Mouse (Mus musculus): ENCODE data around the gene Selenbp1. TPM values are rescaled to one million over a fixed set of nuclear protein-coding genes. Genes with fewer than 3 reads are reported as not detected.
"Not testable (repeated sequence)": the region's sequence is repeated elsewhere in the genome, so short reads cannot be mapped to it uniquely, and the experiment has no call there.

Gene Selenbp1
- polyA plus RNA-seq, 1 experiment from 2014 or later: 36.8 TPM

- Histone ChIP-seq H3K27me3 (ENCODE audit: control insufficient read depth, insufficient read depth, low read length) (no peaks in the 10 kb centered on the region), H3K4me2 (no peak overlapping the region), H3K9me3 (replicated peaks; ENCODE audit: control insufficient read depth, low read length) (no peaks in the 10 kb centered on the region), H3K4me3 (ENCODE audit: low read depth, low read length) (no peak overlapping the region), H3K4me1 (ENCODE audit: control insufficient read depth, insufficient read depth, low read length) (no peaks in the 10 kb centered on the region; the same call in 1 of the 2 replicates), H3K9ac (ENCODE audit: low read depth, low read length) (no peak overlapping the region), H3K27ac (ENCODE audit: low read depth, low read length) (no peak overlapping the region), H3K36me3 (ENCODE audit: control insufficient read depth, insufficient read depth, low read length) (no peaks in the 10 kb centered on the region)
- ATAC-seq (replicated peaks; ENCODE audit: insufficient number of reproducible peaks, low FRiP score, low TSS enrichment): no peak
- 68% methylated on average over 5 of the region's 5 CpGs for WGBS (ENCODE audit: insufficient replicate concordance)
Measured at GRCm38 (mm10) chr3:94913801-94914200, 19.1 kb upstream of the Selenbp1 start.

GRCm38 (mm10) chr3:94915903-94916741 is 16.7 kb upstream of the Selenbp1 start:
- Histone ChIP-seq H3K9me3 (replicated peaks; ENCODE audit: control insufficient read depth, low read length) (no peaks in the 10 kb centered on the region), H3K36me3 (ENCODE audit: control insufficient read depth, insufficient read depth, low read length) (no peaks in the 10 kb centered on the region), H3K27me3 (ENCODE audit: control insufficient read depth, insufficient read depth, low read length) (no peaks in the 10 kb centered on the region), H3K4me3 (ENCODE audit: low read depth, low read length) (no peak overlapping the region), H3K9ac (ENCODE audit: low read depth, low read length) (no peak overlapping the region), H3K4me1 (ENCODE audit: control insufficient read depth, insufficient read depth, low read length) (no peaks in the 10 kb centered on the region; the same call in 1 of the 2 replicates), H3K27ac (ENCODE audit: low read depth, low read length) (no peak overlapping the region), H3K4me2 (no peak overlapping the region)
- 84% methylated on average over 7 of the region's 7 CpGs for WGBS (ENCODE audit: insufficient replicate concordance)
- ATAC-seq (replicated peaks; ENCODE audit: insufficient number of reproducible peaks, low FRiP score, low TSS enrichment): no peak

GRCm38 (mm10) chr3:94917816-94918361 is 15.0 kb upstream of the Selenbp1 start:
- H3K9me3 ChIP-seq (replicated peaks; ENCODE audit: control insufficient read depth, low read length): no peaks in the 10 kb centered on the region
- H3K27ac ChIP-seq (ENCODE audit: low read depth, low read length): no peak overlapping the region
- 0 out of 2 replicates have a peak, but pooled peaks have one; percentile 46 for ATAC-seq (replicated peaks; ENCODE audit: insufficient number of reproducible peaks, low FRiP score, low TSS enrichment)
- H3K27me3 ChIP-seq (ENCODE audit: control insufficient read depth, insufficient read depth, low read length): no peaks in the 10 kb centered on the region
- H3K4me2 ChIP-seq: no peak overlapping the region
- H3K4me1 ChIP-seq (ENCODE audit: control insufficient read depth, insufficient read depth, low read length): no peaks in the 10 kb centered on the region; the same call in 1 of the 2 replicates
- no peak overlapping the region for H3K4me3 ChIP-seq (ENCODE audit: low read depth, low read length)
- H3K9ac ChIP-seq (ENCODE audit: low read depth, low read length): no peak overlapping the region
- no peaks in the 10 kb centered on the region for H3K36me3 ChIP-seq (ENCODE audit: control insufficient read depth, insufficient read depth, low read length)
- WGBS (ENCODE audit: insufficient replicate concordance): 61% methylated on average over 14 of the region's 14 CpGs

GRCm38 (mm10) chr3:94918845-94919244 is 14.0 kb upstream of the Selenbp1 start:
- H3K4me2 ChIP-seq: no peak overlapping the region
- no peak overlapping the region for H3K9ac ChIP-seq (ENCODE audit: low read depth, low read length)
- H3K4me1 ChIP-seq (ENCODE audit: control insufficient read depth, insufficient read depth, low read length): no peaks in the 10 kb centered on the region; the same call in 1 of the 2 replicates
- no peak overlapping the region for H3K27ac ChIP-seq (ENCODE audit: low read depth, low read length)
- no peak overlapping the region for H3K4me3 ChIP-seq (ENCODE audit: low read depth, low read length)
- no peaks in the 10 kb centered on the region for H3K27me3 ChIP-seq (ENCODE audit: control insufficient read depth, insufficient read depth, low read length)
- no peak for ATAC-seq (replicated peaks; ENCODE audit: insufficient number of reproducible peaks, low FRiP score, low TSS enrichment)
- H3K36me3 ChIP-seq (ENCODE audit: control insufficient read depth, insufficient read depth, low read length): no peaks in the 10 kb centered on the region
- H3K9me3 ChIP-seq (replicated peaks; ENCODE audit: control insufficient read depth, low read length): no peaks in the 10 kb centered on the region
- 72% methylated on average over 4 of the region's 4 CpGs for WGBS (ENCODE audit: insufficient replicate concordance)

- H3K4me3 ChIP-seq (ENCODE audit: low read depth, low read length): no peak overlapping the region
- no peaks in the 10 kb centered on the region for H3K27me3 ChIP-seq (ENCODE audit: control insufficient read depth, insufficient read depth, low read length)
- H3K36me3 ChIP-seq (ENCODE audit: control insufficient read depth, insufficient read depth, low read length): no peaks in the 10 kb centered on the region
- H3K4me1 ChIP-seq (ENCODE audit: control insufficient read depth, insufficient read depth, low read length): no peaks in the 10 kb centered on the region; the same call in 1 of the 2 replicates
- H3K9ac ChIP-seq (ENCODE audit: low read depth, low read length): no peak overlapping the region
- no peak overlapping the region for H3K27ac ChIP-seq (ENCODE audit: low read depth, low read length)
- no peak for ATAC-seq (replicated peaks; ENCODE audit: insufficient number of reproducible peaks, low FRiP score, low TSS enrichment)
- H3K9me3 ChIP-seq (replicated peaks; ENCODE audit: control insufficient read depth, low read length): no peaks in the 10 kb centered on the region
- no peak overlapping the region for H3K4me2 ChIP-seq
- 49% methylated on average over 3 of the region's 3 CpGs for WGBS (ENCODE audit: insufficient replicate concordance)
Measured at GRCm38 (mm10) chr3:94921104-94921503, 11.8 kb upstream of the Selenbp1 start.

- H3K27ac ChIP-seq (ENCODE audit: low read depth, low read length): no peak overlapping the region
- no peaks in the 10 kb centered on the region for H3K9me3 ChIP-seq (replicated peaks; ENCODE audit: control insufficient read depth, low read length)
- no peaks in the 10 kb centered on the region for H3K27me3 ChIP-seq (ENCODE audit: control insufficient read depth, insufficient read depth, low read length)
- no peaks in the 10 kb centered on the region for H3K36me3 ChIP-seq (ENCODE audit: control insufficient read depth, insufficient read depth, low read length)
- no peak overlapping the region for H3K4me2 ChIP-seq
- WGBS (ENCODE audit: insufficient replicate concordance): 58% methylated on average over 3 of the region's 3 CpGs
- no peak for ATAC-seq (replicated peaks; ENCODE audit: insufficient number of reproducible peaks, low FRiP score, low TSS enrichment)
- H3K4me1 ChIP-seq (ENCODE audit: control insufficient read depth, insufficient read depth, low read length): no peaks in the 10 kb centered on the region; the same call in 1 of the 2 replicates
- no peak overlapping the region for H3K4me3 ChIP-seq (ENCODE audit: low read depth, low read length)
- no peak overlapping the region for H3K9ac ChIP-seq (ENCODE audit: low read depth, low read length)
Measured at GRCm38 (mm10) chr3:94922333-94922732, 10.5 kb upstream of the Selenbp1 start.

GRCm38 (mm10) chr3:94924688-94925087 is 8.2 kb upstream of the Selenbp1 start:
- Histone ChIP-seq H3K9ac (ENCODE audit: low read depth, low read length) (no peak overlapping the region), H3K9me3 (replicated peaks; ENCODE audit: control insufficient read depth, low read length) (no peaks in the 10 kb centered on the region), H3K4me1 (ENCODE audit: control insufficient read depth, insufficient read depth, low read length) (no peaks in the 10 kb centered on the region), H3K4me2 (no peak overlapping the region), H3K27ac (ENCODE audit: low read depth, low read length) (no peak overlapping the region), H3K4me3 (ENCODE audit: low read depth, low read length) (no peak overlapping the region), H3K27me3 (ENCODE audit: control insufficient read depth, insufficient read depth, low read length) (no peaks in the 10 kb centered on the region), H3K36me3 (ENCODE audit: control insufficient read depth, insufficient read depth, low read length) (no peaks in the 10 kb centered on the region)
- no peak for ATAC-seq (replicated peaks; ENCODE audit: insufficient number of reproducible peaks, low FRiP score, low TSS enrichment)
- WGBS (ENCODE audit: insufficient replicate concordance): 57% methylated on average over 8 of the region's 8 CpGs

- not testable (repeated sequence) for H3K4me2 ChIP-seq; H3K4me1 ChIP-seq (ENCODE audit: control insufficient read depth, insufficient read depth, low read length); H3K36me3 ChIP-seq (ENCODE audit: control insufficient read depth, insufficient read depth, low read length); H3K9ac ChIP-seq (ENCODE audit: low read depth, low read length); H3K27ac ChIP-seq (ENCODE audit: low read depth, low read length); H3K27me3 ChIP-seq (ENCODE audit: control insufficient read depth, insufficient read depth, low read length); H3K9me3 ChIP-seq (replicated peaks; ENCODE audit: control insufficient read depth, low read length); H3K4me3 ChIP-seq (ENCODE audit: low read depth, low read length)
- WGBS (ENCODE audit: insufficient replicate concordance): 26% methylated on average over 4 of the region's 4 CpGs
- ATAC-seq (replicated peaks; ENCODE audit: insufficient number of reproducible peaks, low FRiP score, low TSS enrichment): peak; percentile 78
Measured at GRCm38 (mm10) chr3:94926301-94926736, 6.5 kb upstream of the Selenbp1 start.

All from heart, embryonic 11.5 days (tissue).